Mouse (Mus musculus): ENCODE data around the gene Zfp598. TPM values are rescaled to one million over a fixed set of nuclear protein-coding genes. Genes with fewer than 3 reads are reported as not detected.

Zfp598 gene
- polyA plus RNA-seq, 1 experiment, result 59.7 TPM

DNA sequence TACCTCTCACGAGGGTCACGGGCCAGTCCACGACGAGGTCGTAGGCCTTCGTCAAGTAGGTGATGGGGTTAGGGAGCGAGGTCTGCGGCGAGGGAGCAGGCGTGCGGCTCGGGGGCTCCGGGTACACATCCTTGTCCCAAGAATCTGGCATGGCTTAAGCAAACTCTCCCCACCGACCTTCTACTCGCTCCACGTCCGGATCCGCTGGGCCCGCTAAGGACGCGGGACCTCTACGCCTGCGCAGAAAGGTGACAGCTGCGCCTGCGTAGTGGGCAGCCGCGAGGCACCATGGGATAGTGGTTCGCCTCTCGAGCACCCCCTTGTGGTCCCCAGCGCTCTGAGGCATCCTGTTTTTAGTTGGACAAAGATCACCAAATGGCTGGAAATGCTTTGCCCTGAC lies 54.7 kb downstream of the Zfp598 start, which contains the start of gene Ndufb10:
Ndufb10 (minus strand) TSS at position 295 of the 400 bp plus-strand sequence.
- DNase-seq (ENCODE audit: low read depth in 1 of 2, low spot score in 2 of 2), result peak; percentile 82 to 93
- H3K36me3 ChIP-seq (ENCODE audit: control insufficient read depth, insufficient read depth, low read length), result peaks cover 12% of the 10 kb centered on the region
- H3K4me1 ChIP-seq (ENCODE audit: control insufficient read depth, insufficient read depth, insufficient read length), result peaks cover 7% of the 10 kb centered on the region
- peak within 1 kb of the TSS; percentile 98 for H3K4me3 ChIP-seq (ENCODE audit: extremely low read depth, insufficient read depth, insufficient read length)
- peak; percentile 94 for TF ChIP-seq CTCF (IDR thresholded peaks at IDR 0.05; ENCODE audit: extremely low read depth, insufficient read depth, insufficient read length, insufficient replicate concordance)
- peak; percentile 93 for TF ChIP-seq POLR2A (IDR thresholded peaks at IDR 0.05; ENCODE audit: low read depth, low read length)
- peak within 1 kb of the TSS; percentile 89 for H3K27ac ChIP-seq (ENCODE audit: insufficient read depth, low read length)
- WGBS, result 0% methylated on average over 30 of the region's 30 CpGs
- no peaks in the 10 kb centered on the region for H3K27me3 ChIP-seq (ENCODE audit: control insufficient read depth, insufficient read depth, low read length)

DNA sequence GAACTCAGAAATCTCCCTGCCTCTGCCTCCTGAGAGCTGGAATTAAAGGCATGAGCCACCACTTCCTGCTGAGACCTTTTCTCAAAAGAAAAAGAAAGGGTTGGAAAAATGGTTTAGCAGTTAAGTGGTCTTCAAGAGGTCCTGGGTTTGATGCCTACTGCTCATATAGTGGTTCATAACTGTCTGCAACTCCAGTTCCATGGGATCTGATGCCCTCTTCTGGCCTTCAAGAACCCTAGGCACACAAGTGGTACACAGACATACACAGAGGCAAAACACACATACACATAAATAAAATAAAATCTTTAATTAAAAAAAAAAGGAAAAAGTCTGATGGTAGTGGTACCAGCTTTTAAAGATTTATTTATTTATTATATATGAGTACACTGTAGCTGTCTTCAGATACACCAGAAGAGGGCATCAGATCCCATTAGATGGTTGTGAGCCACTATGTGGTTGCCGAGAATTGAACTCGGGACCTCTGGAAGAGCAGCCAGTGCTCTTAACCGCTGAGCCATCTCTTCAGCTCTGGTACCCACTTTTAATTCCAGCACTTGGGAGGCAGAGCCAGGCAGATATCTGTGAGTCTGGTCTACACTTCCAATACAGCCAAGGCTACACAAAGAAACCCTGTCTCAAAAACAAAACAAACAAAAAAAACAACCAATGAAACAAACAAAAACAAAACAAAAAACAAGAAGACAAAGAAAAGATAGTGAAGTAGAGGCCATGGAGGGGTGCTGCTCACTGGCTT lies 56.3 kb downstream of the Zfp598 start:
- no peaks in the 10 kb centered on the region for H3K27me3 ChIP-seq (ENCODE audit: control insufficient read depth, insufficient read depth, low read length)
- peaks cover 7% of the 10 kb centered on the region for H3K4me1 ChIP-seq (ENCODE audit: control insufficient read depth, insufficient read depth, insufficient read length)
- no peak overlapping the region for H3K27ac ChIP-seq (ENCODE audit: insufficient read depth, low read length)
- H3K4me3 ChIP-seq (ENCODE audit: extremely low read depth, insufficient read depth, insufficient read length), result no peak overlapping the region
- no peak for TF ChIP-seq POLR2A (IDR thresholded peaks at IDR 0.05; ENCODE audit: low read depth, low read length)
- TF ChIP-seq CTCF (IDR thresholded peaks at IDR 0.05; ENCODE audit: extremely low read depth, insufficient read depth, insufficient read length, insufficient replicate concordance), result no peak
- no peak for DNase-seq (ENCODE audit: low read depth in 1 of 2, low spot score in 2 of 2)
- peaks cover 10% of the 10 kb centered on the region for H3K36me3 ChIP-seq (ENCODE audit: control insufficient read depth, insufficient read depth, low read length)
- WGBS, result 75% methylated on average over 3 of the region's 3 CpGs

DNA sequence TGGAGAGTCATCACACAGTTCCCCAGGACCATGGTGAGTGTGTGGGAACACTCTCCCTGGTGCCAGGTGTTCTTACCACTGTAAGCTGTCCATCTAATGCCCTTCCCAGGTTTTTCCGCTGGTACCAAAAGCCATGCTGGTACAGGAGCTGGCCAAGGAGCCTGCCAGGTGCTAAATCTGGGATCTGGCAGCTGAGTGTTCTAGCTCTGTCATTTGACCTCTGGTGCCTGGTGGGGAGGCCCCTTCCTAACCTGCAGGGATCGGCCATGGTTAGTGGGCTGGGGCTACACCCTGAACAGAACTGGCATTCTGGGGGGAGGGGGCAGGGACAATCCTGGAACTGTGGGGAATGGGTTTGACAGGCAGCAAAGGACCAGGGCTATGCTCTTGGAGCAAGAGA lies 58.1 kb downstream of the Zfp598 start, which contains the start of gene Rpl3l:
Rpl3l (plus strand) TSS at position 203 of the 400 bp plus-strand sequence.
- H3K36me3 ChIP-seq (ENCODE audit: control insufficient read depth, insufficient read depth, low read length), result no peaks in the 10 kb centered on the region
- no peaks in the 10 kb centered on the region for H3K27me3 ChIP-seq (ENCODE audit: control insufficient read depth, insufficient read depth, low read length)
- DNase-seq (ENCODE audit: low read depth in 1 of 2, low spot score in 2 of 2), result no peak
- TF ChIP-seq CTCF (IDR thresholded peaks at IDR 0.05; ENCODE audit: extremely low read depth, insufficient read depth, insufficient read length, insufficient replicate concordance), result no peak
- TF ChIP-seq POLR2A (IDR thresholded peaks at IDR 0.05; ENCODE audit: low read depth, low read length), result no peak
- H3K27ac ChIP-seq (ENCODE audit: insufficient read depth, low read length), result no peak within 1 kb of the TSS
- H3K4me1 ChIP-seq (ENCODE audit: control insufficient read depth, insufficient read depth, insufficient read length), result peaks cover 7% of the 10 kb centered on the region; the same call in 1 of the 2 replicates
- WGBS, result 91% methylated on average over 2 of the region's 2 CpGs
- no peak within 1 kb of the TSS for H3K4me3 ChIP-seq (ENCODE audit: extremely low read depth, insufficient read depth, insufficient read length)

- Histone ChIP-seq H3K36me3 (ENCODE audit: control insufficient read depth, insufficient read depth, low read length) (no peaks in the 10 kb centered on the region), H3K4me1 (ENCODE audit: control insufficient read depth, insufficient read depth, insufficient read length) (peaks cover 5% of the 10 kb centered on the region; the same call in 1 of the 2 replicates), H3K27ac (ENCODE audit: insufficient read depth, low read length) (no peak overlapping the region), H3K27me3 (ENCODE audit: control insufficient read depth, insufficient read depth, low read length) (no peaks in the 10 kb centered on the region), H3K4me3 (ENCODE audit: extremely low read depth, insufficient read depth, insufficient read length) (no peak overlapping the region)
- TF ChIP-seq POLR2A (IDR thresholded peaks at IDR 0.05; ENCODE audit: low read depth, low read length) (no peak), CTCF (IDR thresholded peaks at IDR 0.05; ENCODE audit: extremely low read depth, insufficient read depth, insufficient read length, insufficient replicate concordance) (no peak)
- DNase-seq (ENCODE audit: low read depth in 1 of 2, low spot score in 2 of 2), result no peak
- 86% methylated on average over 17 of the region's 17 CpGs for WGBS
Measured at GRCm38 (mm10) chr17:24728184-24728583, 58.7 kb downstream of the Zfp598 start.

DNA sequence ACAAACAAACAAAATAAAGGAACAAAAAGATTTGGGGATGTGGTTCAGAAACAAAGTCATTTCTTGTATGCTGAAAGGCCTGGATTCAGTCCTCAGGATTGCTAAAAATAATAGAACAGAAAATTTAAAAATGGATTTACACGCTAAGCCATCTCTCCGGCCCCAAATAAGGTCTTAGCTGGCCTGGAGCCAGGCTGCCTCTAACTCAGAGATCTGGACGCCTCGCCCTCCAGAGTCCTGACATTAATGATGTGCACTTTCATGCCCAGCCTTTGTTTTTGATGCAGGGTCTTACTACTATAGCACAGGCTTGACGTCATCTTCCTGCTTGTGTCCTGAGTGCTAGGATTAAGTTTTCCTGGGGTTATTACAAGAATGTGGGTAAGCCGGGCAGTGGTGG lies 59.6 kb downstream of the Zfp598 start:
- WGBS, result 92% methylated on average over 6 of the region's 6 CpGs
- Histone ChIP-seq H3K4me1 (ENCODE audit: control insufficient read depth, insufficient read depth, insufficient read length) (no peaks in the 10 kb centered on the region; the same call in 1 of the 2 replicates), H3K27ac (ENCODE audit: insufficient read depth, low read length) (no peak overlapping the region), H3K4me3 (ENCODE audit: extremely low read depth, insufficient read depth, insufficient read length) (no peak overlapping the region), H3K27me3 (ENCODE audit: control insufficient read depth, insufficient read depth, low read length) (no peaks in the 10 kb centered on the region), H3K36me3 (ENCODE audit: control insufficient read depth, insufficient read depth, low read length) (no peaks in the 10 kb centered on the region)
- TF ChIP-seq CTCF (IDR thresholded peaks at IDR 0.05; ENCODE audit: extremely low read depth, insufficient read depth, insufficient read length, insufficient replicate concordance) (no peak), POLR2A (IDR thresholded peaks at IDR 0.05; ENCODE audit: low read depth, low read length) (no peak)
- DNase-seq (ENCODE audit: low read depth in 1 of 2, low spot score in 2 of 2), result no peak

GRCm38 (mm10) chr17:24730787-24731186 lies 61.3 kb downstream of the Zfp598 start:
- WGBS, result 76% methylated on average over 14 of the region's 14 CpGs
- Histone ChIP-seq H3K27me3 (ENCODE audit: control insufficient read depth, insufficient read depth, low read length) (no peaks in the 10 kb centered on the region), H3K36me3 (ENCODE audit: control insufficient read depth, insufficient read depth, low read length) (no peaks in the 10 kb centered on the region), H3K27ac (ENCODE audit: insufficient read depth, low read length) (no peak overlapping the region), H3K4me1 (ENCODE audit: control insufficient read depth, insufficient read depth, insufficient read length) (no peaks in the 10 kb centered on the region), H3K4me3 (ENCODE audit: extremely low read depth, insufficient read depth, insufficient read length) (no peak overlapping the region)
- no peak for TF ChIP-seq POLR2A (IDR thresholded peaks at IDR 0.05; ENCODE audit: low read depth, low read length)
- no peak for TF ChIP-seq CTCF (IDR thresholded peaks at IDR 0.05; ENCODE audit: extremely low read depth, insufficient read depth, insufficient read length, insufficient replicate concordance)
- no peak for DNase-seq (ENCODE audit: low read depth in 1 of 2, low spot score in 2 of 2)

Other genes starting within 250 kb of the Zfp598 start
- 28.0 and 38.1 TPM in 2 replicates for gene Eci1, start 243.0 kb upstream of the Zfp598 start, polyA plus RNA-seq (2012; rRNA removed)
- 7.8 and 8.6 TPM in 2 replicates for gene Dnase1l2, start 226.6 kb upstream of the Zfp598 start, polyA plus RNA-seq (2012; rRNA removed)
- 95.9 and 110 TPM in 2 replicates for gene E4f1, start 199.4 kb upstream of the Zfp598 start, polyA plus RNA-seq (2012; rRNA removed)
- gene Pgp, start 199.3 kb upstream of the Zfp598 start, polyA plus RNA-seq (2012; rRNA removed), result 31.6 and 51.3 TPM in 2 replicates
- 1.5 and 1.9 TPM in 2 replicates for gene Bricd5, start 195.8 kb upstream of the Zfp598 start, polyA plus RNA-seq (2012; rRNA removed)
- gene Mlst8, start 190.6 kb upstream of the Zfp598 start, polyA plus RNA-seq (2012; rRNA removed), result 37.8 and 43.7 TPM in 2 replicates
- gene Caskin1, start 181.1 kb upstream of the Zfp598 start, polyA plus RNA-seq (2012; rRNA removed), result 0.40 and 0.47 TPM in 2 replicates
- gene Traf7, start 141.7 kb upstream of the Zfp598 start, polyA plus RNA-seq (2012; rRNA removed), result 182 and 213 TPM in 2 replicates
- gene Rab26, start 135.5 kb upstream of the Zfp598 start, polyA plus RNA-seq (2012; rRNA removed), result 2.2 and 2.5 TPM in 2 replicates
- gene Pkd1, start 119.9 kb upstream of the Zfp598 start, polyA plus RNA-seq (2012; rRNA removed), result 70.8 and 73.9 TPM in 2 replicates
- 86.1 and 90.2 TPM in 2 replicates for gene Tsc2, start 37.1 kb upstream of the Zfp598 start, polyA plus RNA-seq (2012; rRNA removed)
- gene Nthl1, start 37.0 kb upstream of the Zfp598 start, polyA plus RNA-seq (2012; rRNA removed), result 7.1 and 8.1 TPM in 2 replicates
- 62.2 and 66.7 TPM in 2 replicates for gene Slc9a3r2, start 19.4 kb upstream of the Zfp598 start, polyA plus RNA-seq (2012; rRNA removed)
- 0.71 and 1.7 TPM in 2 replicates for gene Npw, start 11.2 kb upstream of the Zfp598 start, polyA plus RNA-seq (2012; rRNA removed)
- 0.20 and 0.23 TPM in 2 replicates for gene Syngr3, start 20.3 kb downstream of the Zfp598 start, polyA plus RNA-seq (2012; rRNA removed)
- 13.8 and 26.7 TPM in 2 replicates for gene Gfer, start 26.5 kb downstream of the Zfp598 start, polyA plus RNA-seq (2012; rRNA removed)
- gene Noxo1, start 26.5 kb downstream of the Zfp598 start, polyA plus RNA-seq (2012; rRNA removed), result 6.8 and 7.5 TPM in 2 replicates
- 52.5 and 59.8 TPM in 2 replicates for gene Tbl3, start 38.0 kb downstream of the Zfp598 start, polyA plus RNA-seq (2012; rRNA removed)
- 0.41 and 0.86 TPM in 2 replicates for gene Rnf151, start 48.4 kb downstream of the Zfp598 start, polyA plus RNA-seq (2012; rRNA removed)
- 2,560 and 3,342 TPM in 2 replicates for gene Rps2, start 48.4 kb downstream of the Zfp598 start, polyA plus RNA-seq (2012; rRNA removed)
- 91.1 and 135 TPM in 2 replicates for gene Ndufb10, start 54.8 kb downstream of the Zfp598 start, polyA plus RNA-seq (2012; rRNA removed)
- gene Rpl3l, start 58.1 kb downstream of the Zfp598 start, polyA plus RNA-seq (2012; rRNA removed), result not detected in 2 replicates
- gene Msrb1, start 67.0 kb downstream of the Zfp598 start, polyA plus RNA-seq (2012; rRNA removed), result 56.7 and 66.9 TPM in 2 replicates
- gene Hs3st6, start 83.3 kb downstream of the Zfp598 start, polyA plus RNA-seq (2012; rRNA removed), result 0.42 and 0.45 TPM in 2 replicates
- not detected in 2 replicates for gene Meiob, start 134.6 kb downstream of the Zfp598 start, polyA plus RNA-seq (2012; rRNA removed)
- 142 and 147 TPM in 2 replicates for gene Hagh, start 170.5 kb downstream of the Zfp598 start, polyA plus RNA-seq (2012; rRNA removed)
- 7.7 and 8.7 TPM in 2 replicates for gene Fahd1, start 180.7 kb downstream of the Zfp598 start, polyA plus RNA-seq (2012; rRNA removed)
- 1.1 and 1.9 TPM in 2 replicates for gene Igfals, start 196.3 kb downstream of the Zfp598 start, polyA plus RNA-seq (2012; rRNA removed)
- gene Nubp2, start 216.7 kb downstream of the Zfp598 start, polyA plus RNA-seq (2012; rRNA removed), result 43.5 and 47.2 TPM in 2 replicates
- gene Spsb3, start 217.0 kb downstream of the Zfp598 start, polyA plus RNA-seq (2012; rRNA removed), result 76.9 and 112 TPM in 2 replicates
- gene Eme2, start 225.4 kb downstream of the Zfp598 start, polyA plus RNA-seq (2012; rRNA removed), result 35.2 and 45.9 TPM in 2 replicates
- gene Mrps34, start 225.4 kb downstream of the Zfp598 start, polyA plus RNA-seq (2012; rRNA removed), result 68.9 and 106 TPM in 2 replicates
- 45.3 and 54.4 TPM in 2 replicates for gene Nme3, start 226.8 kb downstream of the Zfp598 start, polyA plus RNA-seq (2012; rRNA removed)